Mouse (Mus musculus): ENCODE results near the gene Stx18.

DNA sequence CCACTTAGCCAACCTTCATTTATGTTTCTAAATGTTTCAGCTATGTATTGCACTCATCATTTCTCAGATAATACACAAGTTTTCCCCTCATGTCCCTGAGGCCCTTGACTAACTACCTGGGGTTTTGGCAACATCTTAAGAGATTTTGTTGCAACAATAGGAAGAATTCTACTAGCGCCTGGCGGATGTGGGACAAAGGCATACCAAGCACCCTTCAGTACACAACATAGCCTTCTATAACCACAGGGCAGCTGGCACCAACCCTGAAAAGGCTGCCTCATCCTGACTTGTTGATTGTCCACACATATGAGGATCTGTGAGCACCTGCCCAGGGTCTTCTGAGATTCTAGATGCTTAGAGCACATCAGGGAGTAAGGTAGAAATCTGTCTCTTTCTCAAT, 55.8 kb downstream of the Stx18 start:
- no peak for TF ChIP-seq CTCF (IDR thresholded peaks at IDR 0.05; ENCODE audit: extremely low read depth, insufficient read depth, low read length)
- no peak for TF ChIP-seq POLR2A (IDR thresholded peaks at IDR 0.05; ENCODE audit: extremely low read depth, insufficient read depth, low read length)

Data from cortical plate, adult 2 months (tissue).